Mouse (Mus musculus) layer of hippocampus, postnatal 14 days (tissue): ENCODE results near the gene Kcnq5. TPM values are rescaled to one million over a fixed set of nuclear protein-coding genes. Genes with fewer than 3 reads are reported as not detected.

Experiments
- DNase-seq, 2 experiments: peaks; one replicate each; pipeline ENCODE4 v3.0.0; 2021 to 2022; ENCODE audit warnings: low spot score in 2 of 2, mixed read lengths in 1 of 2
- long read RNA-seq, 2 experiments: library from polyadenylated mRNA; stranded (forward); transcript quantifications; one replicate each; pipeline ENCODE4 v2.0.0; 2021
- total RNA-seq, 2 experiments: library from RNA; stranded (reverse); gene quantifications; 2 replicates each; pipeline ENCODE4 v1.2.3; 2021

Kcnq5 gene
- total RNA-seq = 10 to 100 TPM; 77.6 to 78.6 TPM
- long read RNA-seq, experiment 1, partial matches to known transcripts = 0 of 5 reads
- long read RNA-seq, experiment 1, other reads (novel, unspliced or antisense) = 5 of 5 reads
- long read RNA-seq, experiment 2, partial matches to known transcripts = 0 of 16 reads
- long read RNA-seq, experiment 2, other reads (novel, unspliced or antisense) = 16 of 16 reads

GRCm38 (mm10) chr1:21961251-21962082 is at the start of gene Kcnq5:
Gene Kcnq5 (minus strand): TSS chr1:21961942.
- DNase-seq = peak; percentile 64 to 68

- no peak for DNase-seq
These were observed 18.0 kb upstream of the Kcnq5 start for GRCm38 (mm10) chr1:21979755-21980154.

- DNase-seq = no peak
These were observed 17.6 kb upstream of the Kcnq5 start for GRCm38 (mm10) chr1:21979292-21979691.

- DNase-seq = no peak
These were observed 12.3 kb upstream of the Kcnq5 start for GRCm38 (mm10) chr1:21974040-21974439.

- peak in 1 of 2 experiments; percentile 18 for DNase-seq
These were observed 5.4 kb upstream of the Kcnq5 start for GRCm38 (mm10) chr1:21967139-21967538.

GRCm38 (mm10) chr1:21962896-21963864 is 1.4 kb upstream of the Kcnq5 start:
- DNase-seq = no peak

- peak in 1 of 2 experiments; percentile 37 for DNase-seq
These were observed 335 bp upstream of the Kcnq5 start for GRCm38 (mm10) chr1:21962083-21962471.

- DNase-seq = peak; percentile 59 to 64
These were observed 1.1 kb downstream of the Kcnq5 start for GRCm38 (mm10) chr1:21960421-21961250.

GRCm38 (mm10) chr1:21959648-21960285 is 2.0 kb downstream of the Kcnq5 start:
- no peak for DNase-seq

GRCm38 (mm10) chr1:21958013-21958412 is 3.7 kb downstream of the Kcnq5 start:
- no peak for DNase-seq

GRCm38 (mm10) chr1:21940831-21941230 is 20.9 kb downstream of the Kcnq5 start:
- DNase-seq = no peak

- DNase-seq = no peak
These were observed 34.6 kb downstream of the Kcnq5 start for GRCm38 (mm10) chr1:21927182-21927581.

- no peak for DNase-seq
These were observed 38.5 kb downstream of the Kcnq5 start for GRCm38 (mm10) chr1:21923293-21923642.

- DNase-seq = no peak
These were observed 39.0 kb downstream of the Kcnq5 start for GRCm38 (mm10) chr1:21922578-21923292.

GRCm38 (mm10) chr1:21919276-21919675 is 42.5 kb downstream of the Kcnq5 start:
- DNase-seq = no peak

- no peak for DNase-seq
These were observed 65.5 kb downstream of the Kcnq5 start for GRCm38 (mm10) chr1:21896067-21896719.

GRCm38 (mm10) chr1:21883747-21884146 is 78.0 kb downstream of the Kcnq5 start:
- no peak for DNase-seq

GRCm38 (mm10) chr1:21870889-21871288 is 90.9 kb downstream of the Kcnq5 start:
- DNase-seq = no peak

- peak; percentile 27 to 55 for DNase-seq
These were observed 93.3 kb downstream of the Kcnq5 start for GRCm38 (mm10) chr1:21868484-21868883.
